Mouse (Mus musculus) midbrain, embryonic 11.5 days (tissue): Measurements from ENCODE around the gene Tff3. TPM values are rescaled to one million over a fixed set of nuclear protein-coding genes. Genes with fewer than 3 reads are reported as not detected.

Experiments
- polyA plus RNA-seq: library from polyadenylated mRNA; unstranded; fragments of >200 nt; fragmentation: Nextera tagmentation; extraction: Ambion mirVana; gene quantifications from 2 replicates; pipeline ENCODE4 v1.2.1, GENCODE M21; 2014

Gene Tff3
- polyA plus RNA-seq, 1 experiment from 2014 or later, result 1.7 TPM

Other genes starting within 250 kb of the Tff3 start
- 0.04 and 0.10 TPM in 2 replicates for gene Glp1r, start 227.8 kb downstream of the Tff3 start, polyA plus RNA-seq
- 0.07 TPM in 1 of 2 replicates, not detected in the other for gene Umodl1, start 175.0 kb downstream of the Tff3 start, polyA plus RNA-seq
- gene Abcg1, start 72.0 kb downstream of the Tff3 start, polyA plus RNA-seq, result 10.4 TPM in 2 replicates
- gene Tff2, start 14.6 kb upstream of the Tff3 start, polyA plus RNA-seq, result not detected in 2 replicates
- gene Tff1, start 35.6 kb upstream of the Tff3 start, polyA plus RNA-seq, result not detected in 2 replicates
- gene Tmprss3, start 69.3 kb upstream of the Tff3 start, polyA plus RNA-seq, result 0.10 and 0.16 TPM in 2 replicates
- gene Ubash3a, start 78.2 kb upstream of the Tff3 start, polyA plus RNA-seq, result 0.59 TPM in 1 of 2 replicates, not detected in the other
- gene Rsph1, start 147.7 kb upstream of the Tff3 start, polyA plus RNA-seq, result 0.63 and 1.7 TPM in 2 replicates
- gene Slc37a1, start 157.1 kb upstream of the Tff3 start, polyA plus RNA-seq, result 5.8 and 6.6 TPM in 2 replicates